Mouse (Mus musculus): Measurements from ENCODE around the gene Mynn. TPM values are rescaled to one million over a fixed set of nuclear protein-coding genes. Genes with fewer than 3 reads are reported as not detected.
A peak's percentile ranks its signal among the peaks of the same experiment; 100 is the strongest.

Mynn gene
- total and polyA plus RNA-seq, 2 experiments from 2014 or later = 16.6 to 19.4 TPM

- no peaks in the 10 kb centered on the region for H3K36me3 ChIP-seq (ENCODE audit: insufficient read depth, low read length)
- no peak for DNase-seq (ENCODE audit: low spot score)
- no peak for TF ChIP-seq CTCF (IDR thresholded peaks at IDR 0.05; ENCODE audit: low read depth)
- H3K4me3 ChIP-seq (ENCODE audit: low read length) = no peak overlapping the region
- H3K9ac ChIP-seq (replicated peaks; ENCODE audit: low read length) = no peak overlapping the region
- WGBS = 85% methylated on average over 4 of the region's 4 CpGs
- no peak for ATAC-seq
- no peaks in the 10 kb centered on the region for H3K27me3 ChIP-seq (ENCODE audit: insufficient read depth, low read length)
- H3K27ac ChIP-seq = no peak overlapping the region
- no peaks in the 10 kb centered on the region for H3K9me3 ChIP-seq (ENCODE audit: low read length)
- H3K4me1 ChIP-seq (ENCODE audit: insufficient read depth, low read length) = no peaks in the 10 kb centered on the region
- H3K4me2 ChIP-seq (ENCODE audit: low read depth, low read length) = no peak overlapping the region
These were observed 33.8 kb downstream of the Mynn start for GRCm38 (mm10) chr3:30635629-30636028.

- DNase-seq (ENCODE audit: low spot score) (no peak), ATAC-seq (no peak)
- TF ChIP-seq CTCF (IDR thresholded peaks at IDR 0.05; ENCODE audit: low read depth) = no peak
These were observed 42.3 kb downstream of the Mynn start, which contains the start of gene Lrriq4 for GRCm38 (mm10) chr3:30644207-30644606. Lrriq4 (plus strand) TSS chr3:30644507.

GRCm38 (mm10) chr3:30646761-30647160 is 44.9 kb downstream of the Mynn start:
- no peak for ATAC-seq
- no peak for DNase-seq (ENCODE audit: low spot score)
- WGBS = 52% methylated on average over 8 of the region's 8 CpGs

More at GRCm38 (mm10) chr3:30644207-30644606, 42.3 kb downstream of the Mynn start, which contains the start of gene Lrriq4:
- Histone ChIP-seq H3K4me1 (ENCODE audit: insufficient read depth, low read length) (no peaks in the 10 kb centered on the region), H3K4me2 (ENCODE audit: low read depth, low read length) (no peak within 1 kb of the TSS), H3K27ac (no peak within 1 kb of the TSS), H3K36me3 (ENCODE audit: insufficient read depth, low read length) (no peaks in the 10 kb centered on the region), H3K9ac (replicated peaks; ENCODE audit: low read length) (no peak within 1 kb of the TSS), H3K9me3 (ENCODE audit: low read length) (no peaks in the 10 kb centered on the region), H3K27me3 (ENCODE audit: insufficient read depth, low read length) (0 out of 2 replicates have a peak, but pooled peaks cover 3% of the 10 kb centered on the region), H3K4me3 (ENCODE audit: low read length) (no peak within 1 kb of the TSS)
- WGBS = 69% methylated on average over 2 of the region's 2 CpGs

GRCm38 (mm10) chr3:30647440-30648090 is 45.7 kb downstream of the Mynn start, which contains the start of gene Lrrc34:
Lrrc34 (minus strand) TSS chr3:30647869.
- DNase-seq (ENCODE audit: low spot score) (peak; percentile 74), ATAC-seq (peak; percentile 92)
- peak within 1 kb of the TSS; percentile 62 for H3K4me2 ChIP-seq (ENCODE audit: low read depth, low read length)
- TF ChIP-seq CTCF (IDR thresholded peaks at IDR 0.05; ENCODE audit: low read depth) = no peak
- 0 out of 2 replicates have a peak, but pooled peaks cover 5% of the 10 kb centered on the region for H3K4me1 ChIP-seq (ENCODE audit: insufficient read depth, low read length)
- 0 out of 2 replicates have a peak, but pooled peaks cover 3% of the 10 kb centered on the region for H3K27me3 ChIP-seq (ENCODE audit: insufficient read depth, low read length)
- H3K4me3 ChIP-seq (ENCODE audit: low read length) = peak within 1 kb of the TSS; percentile 32
- H3K27ac ChIP-seq = no peak within 1 kb of the TSS
- H3K36me3 ChIP-seq (ENCODE audit: insufficient read depth, low read length) = no peaks in the 10 kb centered on the region
- H3K9me3 ChIP-seq (ENCODE audit: low read length) = no peaks in the 10 kb centered on the region
- 0 out of 2 replicates have a peak within 1 kb of the TSS, but pooled peaks have one; percentile 21 for H3K9ac ChIP-seq (replicated peaks; ENCODE audit: low read length)
- WGBS = 3% methylated on average over 24 of the region's 25 CpGs

More at GRCm38 (mm10) chr3:30646761-30647160, 44.9 kb downstream of the Mynn start:
- Histone ChIP-seq H3K4me1 (ENCODE audit: insufficient read depth, low read length) (0 out of 2 replicates have a peak, but pooled peaks cover 5% of the 10 kb centered on the region), H3K4me3 (ENCODE audit: low read length) (no peak overlapping the region), H3K36me3 (ENCODE audit: insufficient read depth, low read length) (no peaks in the 10 kb centered on the region), H3K9ac (replicated peaks; ENCODE audit: low read length) (no peak overlapping the region), H3K27me3 (ENCODE audit: insufficient read depth, low read length) (0 out of 2 replicates have a peak, but pooled peaks cover 3% of the 10 kb centered on the region), H3K9me3 (ENCODE audit: low read length) (no peaks in the 10 kb centered on the region), H3K4me2 (ENCODE audit: low read depth, low read length) (0 out of 2 replicates have a peak overlapping the region, but pooled peaks have one; percentile 62), H3K27ac (no peak overlapping the region)
- TF ChIP-seq CTCF (IDR thresholded peaks at IDR 0.05; ENCODE audit: low read depth) = no peak

- WGBS = 95% methylated on average over 2 of the region's 2 CpGs
- H3K4me2 ChIP-seq (ENCODE audit: low read depth, low read length) = no peak overlapping the region
These were observed 46.6 kb downstream of the Mynn start for GRCm38 (mm10) chr3:30648466-30648865.

GRCm38 (mm10) chr3:30650062-30650841 is 48.4 kb downstream of the Mynn start:
- Histone ChIP-seq H3K36me3 (ENCODE audit: insufficient read depth, low read length) (no peaks in the 10 kb centered on the region), H3K4me3 (ENCODE audit: low read length) (peak overlapping the region; percentile 45), H3K4me1 (ENCODE audit: insufficient read depth, low read length) (0 out of 2 replicates have a peak, but pooled peaks cover 5% of the 10 kb centered on the region), H3K9ac (replicated peaks; ENCODE audit: low read length) (peak overlapping the region; percentile 44; the same call in 1 of the 2 replicates), H3K27ac (no peak overlapping the region), H3K4me2 (ENCODE audit: low read depth, low read length) (peak overlapping the region; percentile 87), H3K27me3 (ENCODE audit: insufficient read depth, low read length) (0 out of 2 replicates have a peak, but pooled peaks cover 3% of the 10 kb centered on the region), H3K9me3 (ENCODE audit: low read length) (no peaks in the 10 kb centered on the region)
- peak; percentile 65 for TF ChIP-seq CTCF (IDR thresholded peaks at IDR 0.05; ENCODE audit: low read depth)
- ATAC-seq (peak; percentile 77), DNase-seq (ENCODE audit: low spot score) (peak; percentile 56)
- under 1% methylated on average over 41 of the region's 41 CpGs for WGBS

More at GRCm38 (mm10) chr3:30648466-30648865, 46.6 kb downstream of the Mynn start:
- Histone ChIP-seq H3K4me1 (ENCODE audit: insufficient read depth, low read length) (0 out of 2 replicates have a peak, but pooled peaks cover 5% of the 10 kb centered on the region), H3K4me3 (ENCODE audit: low read length) (no peak overlapping the region), H3K36me3 (ENCODE audit: insufficient read depth, low read length) (no peaks in the 10 kb centered on the region), H3K27me3 (ENCODE audit: insufficient read depth, low read length) (0 out of 2 replicates have a peak, but pooled peaks cover 3% of the 10 kb centered on the region), H3K9ac (replicated peaks; ENCODE audit: low read length) (no peak overlapping the region), H3K27ac (no peak overlapping the region), H3K9me3 (ENCODE audit: low read length) (no peaks in the 10 kb centered on the region)
- DNase-seq (ENCODE audit: low spot score) (no peak), ATAC-seq (no peak)
- no peak for TF ChIP-seq CTCF (IDR thresholded peaks at IDR 0.05; ENCODE audit: low read depth)
